Mouse (Mus musculus) intestine, embryonic 14.5 days (tissue): ENCODE data around the gene D10Wsu102e. TPM values are rescaled to one million over a fixed set of nuclear protein-coding genes. Genes with fewer than 3 reads are reported as not detected.
"Not testable (repeated sequence)": the region's sequence is repeated elsewhere in the genome, so short reads cannot be mapped to it uniquely, and the experiment has no call there.

Source experiments
- ATAC-seq: fragments of 200-750 bp; cut with Nextera tagmentation; replicated peaks from 2 replicates; pipeline ENCODE4 v1.8.0; 2017; ENCODE audit warnings: low read depth, moderate number of reproducible peaks, moderate TSS enrichment, moderate library complexity; ENCODE audit not compliant: low FRiP score, low TSS enrichment
- DNase-seq: peaks from one replicate; pipeline ENCODE4 v3.0.0-alpha.2; 2018; ENCODE audit warnings: low spot score
- H3K27ac ChIP-seq: fragments of 300-500 bp; sonication (generic); 2 replicates; pipeline ENCODE4 v1.5.1; 2014; ENCODE audit warnings: low read depth, mild to moderate bottlenecking, control low read depth
- H3K27me3 ChIP-seq: fragments of 300-500 bp; sonication (generic); replicated peaks from 2 replicates; pipeline ENCODE4 v1.6.1; 2014; ENCODE audit warnings: low read length, control low read depth; ENCODE audit not compliant: control insufficient read depth, insufficient read depth
- H3K36me3 ChIP-seq: fragments of 300-500 bp; sonication (generic); 2 replicates; pipeline ENCODE4 v1.6.1; 2014; ENCODE audit warnings: low read length, control low read depth; ENCODE audit not compliant: control insufficient read depth, insufficient read depth
- H3K4me1 ChIP-seq: fragments of 300-500 bp; sonication (generic); replicated peaks from 2 replicates; pipeline ENCODE4 v1.6.1; 2014; ENCODE audit warnings: low read length, control low read depth, mixed read lengths; ENCODE audit not compliant: control insufficient read depth, insufficient read depth
- H3K4me2 ChIP-seq: fragments of 300-500 bp; sonication (generic); 2 replicates; pipeline ENCODE4 v1.6.1; 2014; ENCODE audit warnings: low read length
- H3K4me3 ChIP-seq: fragments of 300-500 bp; sonication (generic); 2 replicates; pipeline ENCODE4 v1.5.1; 2014; ENCODE audit warnings: low read depth, low read length, control low read depth, mixed read lengths
- H3K9ac ChIP-seq: fragments of 300-500 bp; sonication (generic); 2 replicates; pipeline ENCODE4 v1.6.1; 2014; ENCODE audit warnings: mild to moderate bottlenecking, low read length
- H3K9me3 ChIP-seq: fragments of 300-500 bp; sonication (generic); 2 replicates; pipeline ENCODE4 v1.6.1; 2016; ENCODE audit warnings: low read length, control low read depth; ENCODE audit not compliant: control insufficient read depth
- WGBS: fragments of 180-500 bp; shearing (Covaris S2); extraction: QIAGEN DNeasy Blood & Tissue Kit; methylation state at CpG from one replicate; pipeline ENCODE4 v1.1.7; 2014; 5-methylcytosine and 5-hydroxymethylcytosine counted together
- polyA plus RNA-seq: library from polyadenylated mRNA; unstranded; fragments of >200 nt; fragmentation: Nextera tagmentation; extraction: Ambion mirVana; gene quantifications from 2 replicates; pipeline ENCODE4 v1.2.1, GENCODE M21; 2014

D10Wsu102e gene
- polyA plus RNA-seq, 1 experiment from 2014 or later, result 0.66 TPM

DNA sequence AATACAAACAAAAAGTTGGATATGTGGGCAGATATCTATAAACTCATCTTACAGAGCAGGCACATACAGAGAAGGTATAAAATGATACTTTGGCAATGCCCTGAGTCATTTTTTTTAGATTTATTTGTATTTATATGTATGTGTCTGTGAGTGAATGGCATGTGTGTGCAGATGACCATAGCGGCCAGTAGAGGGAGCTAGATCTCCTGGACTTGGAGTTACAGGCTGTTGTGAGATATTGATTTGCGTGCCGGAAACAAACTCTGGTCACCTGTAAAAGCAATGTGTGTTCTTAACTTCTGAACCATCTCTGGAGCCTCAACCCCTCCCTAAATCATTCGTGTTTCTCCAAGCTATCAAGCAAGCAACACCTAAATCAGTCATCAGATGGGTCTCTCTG, 161.0 kb downstream of the D10Wsu102e start:
- H3K4me1 ChIP-seq, result no peaks in the 10 kb centered on the region
- WGBS, result 82% methylated on average over 4 of the region's 4 CpGs
- no peaks in the 10 kb centered on the region for H3K36me3 ChIP-seq
- DNase-seq (no peak), ATAC-seq (no peak)
- no peak overlapping the region for H3K4me3 ChIP-seq
- no peaks in the 10 kb centered on the region for H3K9me3 ChIP-seq
- no peaks in the 10 kb centered on the region for H3K27me3 ChIP-seq
- no peak overlapping the region for H3K4me2 ChIP-seq
- no peak overlapping the region for H3K27ac ChIP-seq
- no peak overlapping the region for H3K9ac ChIP-seq

DNA sequence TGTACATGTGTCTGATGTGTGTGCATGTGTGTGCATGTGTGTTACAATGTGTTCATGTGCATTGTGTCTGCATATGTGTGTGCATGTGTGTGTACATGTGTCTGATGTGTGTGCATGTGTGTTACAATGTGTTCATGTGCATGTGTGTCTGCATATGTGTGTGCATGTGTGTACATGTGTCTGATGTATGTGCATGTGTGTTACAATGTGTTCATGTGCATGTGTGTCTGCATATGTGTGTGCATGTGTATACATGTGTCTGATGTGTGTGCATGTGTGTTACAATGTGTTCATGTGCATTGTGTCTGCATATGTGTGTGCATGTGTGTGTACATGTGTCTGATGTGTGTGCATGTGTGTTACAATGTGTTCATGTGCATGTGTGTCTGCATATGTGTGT, 164.2 kb downstream of the D10Wsu102e start:
- not testable (repeated sequence) for H3K9me3 ChIP-seq

DNA sequence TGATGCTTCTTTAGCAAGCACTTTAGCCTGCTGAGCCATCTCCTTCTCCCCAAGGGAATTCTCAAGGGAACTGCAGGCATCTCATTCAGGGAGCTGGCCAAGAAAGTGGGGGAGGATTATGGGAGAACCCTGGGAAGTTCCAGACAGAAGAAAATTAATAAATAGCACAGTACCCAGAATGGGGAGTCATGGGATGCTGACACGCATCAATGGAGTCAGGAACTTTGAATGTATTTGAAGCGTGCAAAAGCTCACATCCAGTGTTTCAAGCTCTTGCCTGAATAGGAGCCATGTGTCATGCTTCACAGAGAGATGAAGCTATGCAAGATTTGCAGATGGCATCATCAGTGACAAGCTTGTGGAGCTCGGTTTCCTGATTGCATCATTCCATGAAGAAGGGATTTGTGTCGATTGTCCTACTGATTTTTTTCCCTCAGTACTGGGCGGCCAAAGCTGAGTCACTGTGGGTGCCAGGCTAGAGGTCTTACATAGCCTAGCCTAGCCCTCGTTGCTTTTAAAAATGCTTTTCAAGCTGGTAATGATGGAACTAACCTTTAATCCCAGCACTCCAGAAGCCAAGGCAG, 170.5 kb downstream of the D10Wsu102e start:
- Histone ChIP-seq H3K4me3 (no peak overlapping the region), H3K36me3 (no peaks in the 10 kb centered on the region), H3K4me1 (no peaks in the 10 kb centered on the region; the same call in 1 of the 2 replicates), H3K27ac (no peak overlapping the region), H3K9ac (no peak overlapping the region), H3K4me2 (no peak overlapping the region), H3K9me3 (no peaks in the 10 kb centered on the region), H3K27me3 (peaks cover 4% of the 10 kb centered on the region; the same call in 1 of the 2 replicates)
- ATAC-seq, result no peak
- 87% methylated on average over 6 of the region's 6 CpGs for WGBS
- DNase-seq, result no peak

More for the DNA sequence above, 164.2 kb downstream of the D10Wsu102e start:
- not testable (repeated sequence) for H3K36me3 ChIP-seq, H3K9ac ChIP-seq, H3K27me3 ChIP-seq, H3K27ac ChIP-seq, H3K4me2 ChIP-seq, DNase-seq, H3K4me3 ChIP-seq, ATAC-seq, H3K4me1 ChIP-seq

DNA sequence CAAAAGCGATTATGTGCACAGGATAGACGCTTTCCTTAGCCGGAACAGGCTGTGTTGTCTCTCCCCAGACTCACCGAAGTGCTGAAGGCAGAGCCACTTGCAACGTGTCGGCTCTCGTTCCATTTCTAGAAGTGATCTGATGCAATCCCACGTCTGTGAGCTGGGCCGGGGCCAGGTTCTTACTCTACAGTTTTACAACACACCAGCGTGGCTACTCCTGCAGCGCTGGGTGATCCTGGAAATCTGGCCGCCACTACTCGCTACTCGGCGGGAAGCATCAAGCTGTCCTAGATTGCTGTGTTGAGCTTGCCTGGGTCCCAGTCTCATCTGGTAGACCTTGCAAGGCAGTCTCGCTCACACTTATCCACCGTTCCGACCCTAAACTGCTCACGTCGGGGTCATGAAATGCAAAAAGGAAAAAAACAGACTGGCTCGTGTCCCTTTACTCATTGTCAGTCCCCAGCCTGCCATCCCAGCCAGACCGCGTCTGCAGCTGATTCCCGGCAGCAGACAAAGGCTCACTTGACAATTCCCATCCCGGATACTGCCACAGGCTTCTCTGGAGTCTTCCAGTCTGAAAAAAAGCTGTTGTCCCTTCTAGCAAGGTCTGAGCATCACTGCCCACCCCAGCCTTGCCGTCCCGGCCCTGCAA, 173.4 kb downstream of the D10Wsu102e start:
- ATAC-seq, result peak; percentile 44
- Histone ChIP-seq H3K4me1 (no peaks in the 10 kb centered on the region; the same call in 1 of the 2 replicates), H3K4me3 (peak overlapping the region; percentile 45), H3K36me3 (no peaks in the 10 kb centered on the region), H3K4me2 (peak overlapping the region; percentile 96), H3K27me3 (peaks cover 4% of the 10 kb centered on the region; the same call in 1 of the 2 replicates), H3K27ac (no peak overlapping the region), H3K9me3 (no peaks in the 10 kb centered on the region), H3K9ac (peak overlapping the region; percentile 22)
- WGBS, result 3% methylated on average over 27 of the region's 27 CpGs
- peak; percentile 80 for DNase-seq

DNA sequence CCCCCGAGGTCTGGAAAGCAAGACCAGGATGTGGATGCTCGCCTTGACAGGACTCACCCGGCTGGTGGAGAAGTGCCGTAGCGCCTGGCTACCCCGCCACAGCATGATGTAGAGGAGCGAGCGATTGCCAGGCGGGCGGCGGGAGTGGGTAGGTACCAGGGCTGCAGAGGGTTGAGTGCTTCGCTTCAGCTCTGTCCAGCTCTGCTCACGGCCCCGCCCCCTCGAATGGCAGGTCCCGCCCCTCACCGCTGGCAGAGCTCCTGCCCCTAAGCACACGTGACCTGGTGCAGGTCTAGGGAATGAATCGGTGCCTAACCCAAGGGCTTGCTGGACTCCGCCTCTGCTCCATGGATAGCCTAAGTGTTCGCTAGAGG, 173.9 kb downstream of the D10Wsu102e start, which contains the start of gene Aldh1l2:
TSS of gene Aldh1l2 (minus strand) at position 231 of the 374 bp plus-strand sequence.
- 0% methylated on average over 21 of the region's 21 CpGs for WGBS
- Histone ChIP-seq H3K27me3 (peaks cover 4% of the 10 kb centered on the region; the same call in 1 of the 2 replicates), H3K27ac (no peak within 1 kb of the TSS), H3K9me3 (no peaks in the 10 kb centered on the region), H3K4me3 (peak within 1 kb of the TSS; percentile 45), H3K9ac (peak within 1 kb of the TSS; percentile 22), H3K4me1 (no peaks in the 10 kb centered on the region; the same call in 1 of the 2 replicates), H3K36me3 (no peaks in the 10 kb centered on the region), H3K4me2 (peak within 1 kb of the TSS; percentile 96)
- ATAC-seq (peak; percentile 95), DNase-seq (peak; percentile 85)

DNA sequence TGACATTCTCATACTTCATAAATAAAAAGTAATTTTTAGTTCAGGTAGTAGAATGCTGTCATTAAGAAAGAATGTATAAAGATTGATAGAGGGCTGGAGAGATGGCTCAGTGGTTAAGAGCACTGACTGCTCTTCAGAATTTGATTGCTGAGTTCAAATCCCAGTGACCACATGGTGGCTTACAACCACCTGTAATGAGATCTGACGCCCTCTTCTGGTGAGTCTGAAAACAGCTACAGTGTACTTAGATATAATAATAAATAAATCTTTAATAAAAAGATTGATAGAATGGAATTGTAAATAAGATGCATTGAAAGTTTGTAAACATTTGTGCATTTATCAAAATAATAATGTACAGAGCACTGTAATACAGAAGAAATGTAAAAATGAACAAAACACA, 176.4 kb downstream of the D10Wsu102e start:
- WGBS, result 9% methylated on average over 1 of the region's 1 CpGs
- DNase-seq, result no peak

More for the DNA sequence above, 176.4 kb downstream of the D10Wsu102e start:
- Histone ChIP-seq H3K4me3 (no peak overlapping the region), H3K9ac (no peak overlapping the region), H3K4me2 (no peak overlapping the region), H3K27ac (no peak overlapping the region), H3K9me3 (no peaks in the 10 kb centered on the region), H3K4me1 (peaks cover 2% of the 10 kb centered on the region; the same call in 1 of the 2 replicates), H3K27me3 (peaks cover 4% of the 10 kb centered on the region; the same call in 1 of the 2 replicates), H3K36me3 (no peaks in the 10 kb centered on the region)
- ATAC-seq, result no peak

Other genes with a start within 250 kb of the D10Wsu102e start
- 0.89 and 1.6 TPM in 2 replicates for gene Slc41a2, start 22.3 kb upstream of the D10Wsu102e start, polyA plus RNA-seq
- 1.8 and 2.2 TPM in 2 replicates for gene Aldh1l2, start 173.9 kb downstream of the D10Wsu102e start, polyA plus RNA-seq
- gene Washc4, start 183.5 kb downstream of the D10Wsu102e start, polyA plus RNA-seq, result 39.5 and 42.2 TPM in 2 replicates